Mouse (Mus musculus) kidney, adult 2 months (tissue): ENCODE data around the gene Bmpr1a.

Experiments
- CTCF ChIP-seq: fragments of 200-500 bp; conservative IDR thresholded peaks from 2 replicates; pipeline ENCODE4 v1.5.1; 2011; ENCODE audit warnings: low read depth, mild to moderate bottlenecking, control low read depth, low read length, moderate library complexity, mixed read lengths; ENCODE audit not compliant: insufficient read depth, insufficient read length
- POLR2A ChIP-seq: fragments of 200-500 bp; IDR thresholded peaks from one replicate; pipeline ENCODE4 v1.6.1; 2011; ENCODE audit warnings: low read depth, low read length, control low read depth

- TF ChIP-seq CTCF (no peak), POLR2A (no peak)
These were observed 2.2 kb upstream of the Bmpr1a start for GRCm38 (mm10) chr14:34505309-34505708.
